ENCODE assay signal across 15 mouse cellular contexts in the genomic region with DNA sequence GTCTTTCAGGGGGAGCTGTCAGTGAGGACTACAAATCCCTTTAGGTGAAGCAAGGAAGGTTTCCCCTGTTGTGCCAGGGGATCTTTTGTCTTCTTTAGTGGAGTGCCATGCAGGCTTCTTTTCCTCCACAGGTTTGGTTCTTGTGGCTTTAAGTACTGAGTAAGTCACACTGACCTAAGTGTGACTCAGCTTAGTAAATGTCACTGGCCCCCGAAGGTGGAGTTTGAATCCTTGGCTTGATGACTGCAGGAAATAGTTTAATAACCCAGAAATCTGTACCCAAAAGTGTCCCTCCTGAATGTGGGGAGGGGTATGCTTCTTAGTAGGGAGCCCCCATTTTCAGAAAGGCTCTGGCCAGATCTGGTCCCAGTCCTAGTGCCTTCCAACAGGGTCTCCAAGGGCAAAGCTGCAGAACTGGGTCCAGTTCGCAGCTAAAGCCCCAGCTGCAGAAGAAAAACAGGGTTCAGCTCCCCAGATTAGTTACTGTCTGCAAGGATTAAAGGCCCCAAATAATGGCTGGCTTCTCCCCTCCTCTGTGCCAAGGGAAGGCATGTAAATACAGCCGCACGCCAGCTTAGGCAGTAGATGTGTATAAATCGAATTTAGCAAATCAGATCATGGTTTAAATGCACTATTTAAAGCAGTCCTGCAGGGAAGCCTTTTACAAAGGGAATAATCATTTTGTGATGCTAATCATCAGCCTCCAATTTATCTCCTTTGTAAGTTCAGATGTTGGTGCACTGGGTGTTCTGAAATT. TPM values are rescaled to one million over a fixed set of nuclear protein-coding genes. Genes with fewer than 3 reads are reported as not detected.
DNase-seq lines count a peak whose midpoint lies in the region; ATAC-seq and TF ChIP-seq lines count a peak whose summit lies in the region.
"Had no signal": no experiment of that assay in that cellular context is flagged by ENCODE, and none has a peak within 500 bp of the region (broad histone marks: within the 10 kb centered on the region; RNA-seq: fewer than 3 reads in every experiment).

No protein-coding gene starts in this region.

- peak overlapping the region; percentile 11 for H3K4me3 ChIP-seq in forebrain, embryonic 14.5 days (ENCODE audit: low read depth, low read length)
- no peak overlapping the region for H3K4me3 ChIP-seq in hindbrain, postnatal 0 days (ENCODE audit: low read length)
- H3K4me3 ChIP-seq in neural tube, embryonic 14.5 days (ENCODE audit: low read depth, low read length), result no peak overlapping the region
- H3K4me3 ChIP-seq: liver, embryonic 13.5 days had no signal

- TF ChIP-seq CTCF in hindbrain, postnatal 0 days (IDR thresholded peaks at IDR 0.05; ENCODE audit: low read depth), result no peak

- peak overlapping the region; percentile 99 for H3K4me2 ChIP-seq in forebrain, embryonic 14.5 days (ENCODE audit: low read length)
- H3K4me2 ChIP-seq in hindbrain, postnatal 0 days (ENCODE audit: low read depth, low read length), result peak overlapping the region; percentile 2; the same call in 1 of the 2 replicates
- H3K4me2 ChIP-seq in neural tube, embryonic 14.5 days (ENCODE audit: low read depth, low read length), result peak overlapping the region; percentile 14; the same call in 1 of the 2 replicates
- H3K4me2 ChIP-seq: liver, embryonic 13.5 days had no signal

- H3K9me3 ChIP-seq in forebrain, embryonic 14.5 days (replicated peaks; ENCODE audit: control insufficient read depth, low read length), result no peaks in the 10 kb centered on the region
- no peaks in the 10 kb centered on the region for H3K9me3 ChIP-seq in hindbrain, postnatal 0 days (ENCODE audit: low read length)
- no peaks in the 10 kb centered on the region for H3K9me3 ChIP-seq in neural tube, embryonic 14.5 days (ENCODE audit: control insufficient read depth, low read length)
- H3K9me3 ChIP-seq: liver, embryonic 13.5 days had no signal

- H3K9ac ChIP-seq in forebrain, embryonic 14.5 days (ENCODE audit: low read length), result peak overlapping the region; percentile 100
- H3K9ac ChIP-seq in hindbrain, postnatal 0 days (replicated peaks; ENCODE audit: low read length), result peak overlapping the region; percentile 21; the same call in 1 of the 2 replicates
- peak overlapping the region; percentile 17; the same call in 1 of the 2 replicates for H3K9ac ChIP-seq in neural tube, embryonic 14.5 days (replicated peaks; ENCODE audit: low read depth, low read length)
- H3K9ac ChIP-seq: liver, embryonic 13.5 days had no signal

- H3K27me3 ChIP-seq in forebrain, embryonic 14.5 days (replicated peaks; ENCODE audit: control insufficient read depth, insufficient read depth, low read length), result no peaks in the 10 kb centered on the region
- H3K27me3 ChIP-seq in hindbrain, postnatal 0 days (ENCODE audit: insufficient read depth, low read length), result no peaks in the 10 kb centered on the region
- no peaks in the 10 kb centered on the region for H3K27me3 ChIP-seq in neural tube, embryonic 14.5 days (ENCODE audit: control insufficient read depth, insufficient read depth, low read length)

- ATAC-seq in forebrain, embryonic 14.5 days, result no peak; the same call in 1 of the 2 replicates
- ATAC-seq in hindbrain, postnatal 0 days, result no peak
- no peak for ATAC-seq in neural tube, embryonic 14.5 days (ENCODE audit: low read depth)

- peak; percentile 22 for DNase-seq in cerebellum, adult 11-12 months
- no peak for DNase-seq in cerebellum, adult 11 months
- peak; percentile 79 for DNase-seq in forebrain, embryonic 14.5 days (ENCODE audit: low spot score)
- peak; percentile 58 for DNase-seq in hindbrain, postnatal 0 days (ENCODE audit: low spot score)
- DNase-seq in retina, embryonic 14.5 days (ENCODE audit: low spot score), result no peak
- no peak for DNase-seq in embryo, embryonic 11 days
- DNase-seq in cerebellum, adult 8-10 months, result no peak
- DNase-seq: B cell, adult 2 months; heart, postnatal 36 days; kidney, adult 18-20 months; liver, embryonic 13.5 days; right cerebral cortex, adult 18-20 months; thymus, adult 18-20 months had no signal

- peaks cover 87% of the 10 kb centered on the region for H3K4me1 ChIP-seq in forebrain, embryonic 14.5 days (ENCODE audit: control insufficient read depth, insufficient read depth, low read length)
- H3K4me1 ChIP-seq in hindbrain, postnatal 0 days (ENCODE audit: insufficient read depth, low read length), result peaks cover 43% of the 10 kb centered on the region
- H3K4me1 ChIP-seq in neural tube, embryonic 14.5 days (ENCODE audit: control insufficient read depth, insufficient read depth, low read length), result peaks cover 62% of the 10 kb centered on the region
- H3K4me1 ChIP-seq: liver, embryonic 13.5 days had no signal

- 4% methylated on average over 5 of the region's 5 CpGs for WGBS in forebrain, embryonic 14.5 days
- WGBS in hindbrain, postnatal 0 days, result 8% methylated on average over 5 of the region's 5 CpGs
- WGBS in neural tube, embryonic 14.5 days, result 15% methylated on average over 5 of the region's 5 CpGs

- H3K36me3 ChIP-seq in forebrain, embryonic 14.5 days (ENCODE audit: control insufficient read depth, insufficient read depth, low read length), result peaks cover 46% of the 10 kb centered on the region
- no peaks in the 10 kb centered on the region for H3K36me3 ChIP-seq in hindbrain, postnatal 0 days (ENCODE audit: insufficient read depth, low read length)
- 0 out of 2 replicates have a peak, but pooled peaks cover 4% of the 10 kb centered on the region for H3K36me3 ChIP-seq in neural tube, embryonic 14.5 days (ENCODE audit: control insufficient read depth, insufficient read depth, low read length)
- H3K36me3 ChIP-seq: liver, embryonic 13.5 days had no signal

- peak overlapping the region; percentile 100 for H3K27ac ChIP-seq in forebrain, embryonic 14.5 days (ENCODE audit: low read depth, low read length)
- peak overlapping the region; percentile 97 for H3K27ac ChIP-seq in hindbrain, postnatal 0 days
- peak overlapping the region; percentile 98 for H3K27ac ChIP-seq in neural tube, embryonic 14.5 days (ENCODE audit: low read depth, low read length)
- H3K27ac ChIP-seq: liver, embryonic 13.5 days; macrophage had no signal

RNA-seq across cellular contexts. Expression of a gene that starts 51.6 kb away (rescaled TPM):
- polyA plus RNA-seq in forebrain, embryonic 14.5 days (2014; fragmentation: Nextera tagmentation; extraction: Ambion mirVana), result 20.2 and 23.4 TPM in 2 replicates
- 60.0 and 79.5 TPM in 2 replicates for total RNA-seq in hindbrain, postnatal 0 days (2014; rRNA removed)
- 23.8 and 23.9 TPM in 2 replicates for polyA plus RNA-seq in hindbrain, postnatal 0 days (2015; fragmentation: Nextera tagmentation; extraction: Ambion mirVana)
- 23.0 and 30.5 TPM in 2 replicates for polyA plus RNA-seq in neural tube, embryonic 14.5 days (2014; fragmentation: Nextera tagmentation; extraction: Ambion mirVana)

Comparison
In these comparisons a context has a peak if more than half of its experiments do, and no peak if none do; other contexts are left out.
1. DNase-seq: peak in cerebellum, adult 11-12 months (single experiment), forebrain, embryonic 14.5 days (single experiment) and hindbrain, postnatal 0 days (single experiment); none in cerebellum, adult 11 months (single experiment), retina, embryonic 14.5 days (single experiment), embryo, embryonic 11 days (single experiment) and cerebellum, adult 8-10 months (single experiment).
2. H3K4me2 ChIP-seq: peak in every context shown above with its lines; median percentile 99 in forebrain, embryonic 14.5 days; 14 in neural tube, embryonic 14.5 days; 2 in hindbrain, postnatal 0 days.
3. H3K9ac ChIP-seq: peak in every context shown above with its lines; median percentile 100 in forebrain, embryonic 14.5 days; 21 in hindbrain, postnatal 0 days; 17 in neural tube, embryonic 14.5 days.
4. Peak in every context shown above with its lines, with median percentiles within 50 percentile points of each other: H3K27ac ChIP-seq.